Mouse (Mus musculus) bone marrow macrophage, adult 2 months (primary cell): ENCODE measurements around the gene Ahnak. TPM values are rescaled to one million over a fixed set of nuclear protein-coding genes. Genes with fewer than 3 reads are reported as not detected.

ENCODE experiments used
- H3K27ac ChIP-seq: 2 replicates; pipeline ENCODE4 v1.5.1; 2012; ENCODE audit warnings: low read depth, low read length; ENCODE audit not compliant: insufficient read depth
- H3K4me1 ChIP-seq: 2 replicates; pipeline ENCODE4 v1.6.1; 2012; ENCODE audit warnings: low read length; ENCODE audit not compliant: control insufficient read depth, insufficient read depth
- H3K4me3 ChIP-seq: 2 replicates; pipeline ENCODE4 v1.5.1; 2012; ENCODE audit warnings: mild to moderate bottlenecking, low read length, moderate library complexity; ENCODE audit not compliant: insufficient read depth
- CTCF ChIP-seq: IDR thresholded peaks from 2 replicates; pipeline ENCODE4 v1.5.1; 2012; ENCODE audit warnings: low read depth, mild to moderate bottlenecking, low read length, moderate library complexity
- POLR2A ChIP-seq: IDR thresholded peaks from 2 replicates; pipeline ENCODE4 v1.6.1; 2012; ENCODE audit warnings: mild to moderate bottlenecking, low read depth, low read length, borderline replicate concordance
- polyA plus RNA-seq: library from polyadenylated mRNA; stranded (reverse); fragments of >200 nt; gene quantifications from 2 replicates; pipeline ENCODE4 v1.2.4, GENCODE M21; 2012; ENCODE audit not compliant: missing spikeins, insufficient read depth, insufficient read length

The Ahnak gene
- polyA plus RNA-seq: 440 and 513 TPM in 2 replicates

DNA sequence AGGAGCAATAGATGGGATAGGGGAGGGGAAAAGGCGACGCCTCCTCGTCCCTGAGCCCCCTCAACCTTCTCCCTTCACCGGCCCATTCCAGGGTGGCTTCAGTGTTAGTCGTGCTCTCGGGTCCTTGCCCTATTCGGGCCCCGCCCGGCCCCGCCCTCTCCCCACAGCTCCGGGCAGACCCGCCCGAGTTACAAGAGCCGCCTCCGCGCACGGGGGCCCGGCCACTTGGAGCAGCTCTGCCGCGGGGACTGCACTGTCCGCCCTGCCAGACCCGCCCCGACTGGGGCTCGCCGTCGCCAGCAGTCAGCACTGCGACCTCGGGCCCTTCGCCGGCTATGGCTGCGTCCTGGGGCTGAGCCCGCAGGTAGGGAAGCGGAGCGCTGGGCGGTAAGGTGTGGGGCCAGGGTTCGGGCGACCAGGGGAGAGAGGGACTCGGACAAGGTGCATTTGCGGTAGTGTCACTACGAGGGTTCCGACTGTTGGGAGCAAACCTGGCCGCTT, at the start of gene Ahnak:
Gene Ahnak (plus strand): TSS at position 219 of the 501 bp plus-strand sequence.
- peak within 1 kb of the TSS; percentile 88 for H3K27ac ChIP-seq
- TF ChIP-seq POLR2A: no peak; the same call in 1 of the 2 replicates
- no peak for TF ChIP-seq CTCF
- peak within 1 kb of the TSS; percentile 97 for H3K4me3 ChIP-seq
- H3K4me1 ChIP-seq: peaks cover 47% of the 10 kb centered on the region

- Histone ChIP-seq H3K27ac (no peak overlapping the region), H3K4me3 (no peak overlapping the region), H3K4me1 (peaks cover 31% of the 10 kb centered on the region)
- TF ChIP-seq POLR2A (no peak), CTCF (no peak)
Observed at GRCm38 (mm10) chr19:8940526-8941133, 48.5 kb upstream of the Ahnak start.

DNA sequence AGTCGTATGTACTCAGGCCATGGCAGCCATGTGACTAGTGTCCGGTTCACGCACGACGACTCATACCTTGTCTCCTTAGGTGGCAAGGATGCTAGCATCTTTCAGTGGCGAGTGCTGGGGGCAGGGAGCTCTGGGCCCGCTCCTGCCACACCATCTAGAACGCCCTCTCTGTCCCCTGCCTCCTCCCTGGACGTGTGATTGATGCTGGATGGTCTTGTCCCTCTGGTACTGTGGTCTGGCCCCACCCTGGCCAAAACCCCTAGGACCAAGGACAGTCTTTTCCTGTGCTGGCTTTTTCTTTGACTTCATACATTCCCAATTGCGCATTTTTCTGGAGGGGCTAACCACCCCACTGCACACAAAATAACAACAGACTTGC, 48.0 kb upstream of the Ahnak start:
- Histone ChIP-seq H3K4me1 (peaks cover 35% of the 10 kb centered on the region), H3K4me3 (peak overlapping the region; percentile 20; the same call in 1 of the 2 replicates), H3K27ac (no peak overlapping the region)
- TF ChIP-seq POLR2A: no peak
- 0 out of 2 replicates have a peak, but pooled peaks have one; percentile 16 for TF ChIP-seq CTCF

DNA sequence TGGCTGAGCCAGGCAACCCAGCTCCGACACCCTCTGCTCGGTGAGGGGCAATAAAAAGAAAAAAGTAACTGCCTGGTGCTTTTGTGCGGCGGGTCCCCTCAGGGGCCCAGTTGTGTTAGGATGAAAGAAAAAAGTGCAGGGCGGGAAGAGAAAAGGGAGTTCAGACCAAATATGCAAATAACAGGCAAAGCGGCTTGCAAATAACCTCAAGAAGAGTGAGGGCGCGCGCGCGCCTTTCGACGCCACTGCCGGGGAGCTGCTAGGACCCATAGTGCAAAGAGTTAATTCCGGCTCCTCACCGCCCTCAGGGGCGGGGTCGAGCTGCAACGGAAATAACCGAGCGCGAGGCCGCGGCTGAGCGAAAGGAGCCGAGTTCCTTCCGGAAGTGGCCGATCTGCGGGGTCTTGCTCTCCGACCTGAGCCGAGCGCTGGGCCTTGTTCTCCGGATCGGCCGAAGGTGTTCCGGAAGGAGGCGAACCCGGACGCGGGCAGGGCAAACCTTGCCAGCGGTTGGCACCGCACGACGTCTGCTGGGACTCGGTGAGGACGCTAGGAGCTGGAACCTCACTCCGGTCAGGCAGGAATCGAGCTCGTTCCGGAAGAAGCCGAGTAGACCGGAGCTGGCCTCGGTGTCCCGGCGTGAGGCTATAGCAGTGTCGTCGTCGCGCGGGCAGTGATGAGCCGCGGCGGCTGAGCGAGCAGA, 47.4 kb upstream of the Ahnak start, which contains the start of gene Mta2:
Gene Mta2 (plus strand): TSS at position 361 of the 703 bp plus-strand sequence.
- Histone ChIP-seq H3K4me3 (peak within 1 kb of the TSS; percentile 93), H3K27ac (peak within 1 kb of the TSS; percentile 84), H3K4me1 (peaks cover 35% of the 10 kb centered on the region)
- TF ChIP-seq CTCF (no peak), POLR2A (no peak)

- H3K4me3 ChIP-seq: peak overlapping the region; percentile 93
- peaks cover 35% of the 10 kb centered on the region for H3K4me1 ChIP-seq
- H3K27ac ChIP-seq: peak overlapping the region; percentile 84
- TF ChIP-seq POLR2A: no peak
- no peak for TF ChIP-seq CTCF
Observed at GRCm38 (mm10) chr19:8942276-8942964, 46.7 kb upstream of the Ahnak start.

DNA sequence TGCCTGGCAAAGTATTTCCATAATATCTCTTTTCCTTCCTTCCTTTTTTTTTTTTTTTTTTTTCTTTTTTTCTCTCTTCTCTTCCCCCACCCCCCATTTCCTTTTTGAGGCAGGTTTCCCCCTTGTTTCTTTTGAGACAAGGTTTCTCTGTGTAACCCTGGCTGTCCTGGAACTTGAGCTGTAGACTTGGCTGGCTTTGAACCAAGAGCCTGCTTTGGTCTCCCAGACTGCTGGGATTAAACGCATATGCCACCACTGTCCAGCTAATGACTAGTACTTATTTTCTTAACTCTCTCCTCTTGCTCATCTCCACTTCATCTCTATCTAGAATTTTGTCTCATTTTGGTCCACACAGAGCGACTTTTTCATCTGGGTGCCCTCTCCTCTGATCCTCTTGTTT, 46.0 kb upstream of the Ahnak start:
- peak overlapping the region; percentile 84; the same call in 1 of the 2 replicates for H3K27ac ChIP-seq
- TF ChIP-seq POLR2A (no peak), CTCF (no peak)
- peaks cover 35% of the 10 kb centered on the region for H3K4me1 ChIP-seq
- H3K4me3 ChIP-seq: peak overlapping the region; percentile 93

DNA sequence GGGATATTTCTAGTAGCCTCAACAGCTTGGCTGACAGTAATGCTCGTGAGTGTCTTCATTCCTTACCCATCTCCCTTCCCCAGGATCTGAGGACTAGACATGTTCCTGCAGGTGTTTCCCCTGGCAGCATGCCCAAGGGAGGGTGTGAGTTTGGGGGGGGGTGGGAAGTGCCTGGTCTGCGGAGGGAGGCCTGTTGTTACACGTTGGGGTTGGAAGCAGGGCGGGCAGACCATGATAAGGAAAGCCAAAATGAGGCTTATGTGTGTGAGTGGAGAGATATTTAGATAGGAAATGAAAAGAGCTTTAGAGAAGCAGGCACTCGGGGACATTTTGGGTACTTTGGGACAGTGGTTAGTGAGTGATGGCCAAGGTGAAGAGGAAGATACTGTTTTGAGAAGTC, 45.0 kb upstream of the Ahnak start:
- H3K4me1 ChIP-seq: peaks cover 25% of the 10 kb centered on the region
- TF ChIP-seq POLR2A (no peak), CTCF (no peak)
- peak overlapping the region; percentile 12; the same call in 1 of the 2 replicates for H3K4me3 ChIP-seq
- peak overlapping the region; percentile 4; the same call in 1 of the 2 replicates for H3K27ac ChIP-seq

GRCm38 (mm10) chr19:8944750-8945149, 44.3 kb upstream of the Ahnak start:
- Histone ChIP-seq H3K27ac (peak overlapping the region; percentile 71), H3K4me3 (peak overlapping the region; percentile 56), H3K4me1 (peaks cover 24% of the 10 kb centered on the region)
- TF ChIP-seq CTCF (no peak), POLR2A (no peak)

- Histone ChIP-seq H3K4me3 (peak overlapping the region; percentile 56), H3K4me1 (peaks cover 24% of the 10 kb centered on the region), H3K27ac (peak overlapping the region; percentile 71)
- no peak for TF ChIP-seq CTCF
- TF ChIP-seq POLR2A: no peak
Observed at GRCm38 (mm10) chr19:8945251-8945650, 43.8 kb upstream of the Ahnak start.
